In genomic region chr4:40725141-40725540, GRCm38 (mm10) we compare ENCODE assay signal across 8 mouse cellular contexts. TPM values are rescaled to one million over a fixed set of nuclear protein-coding genes. Genes with fewer than 3 reads are reported as not detected.
DNase-seq lines count a peak whose midpoint lies in the region; ATAC-seq lines count a peak whose summit lies in the region.

No protein-coding gene starts in this region.

- no peak overlapping the region for H3K4me2 ChIP-seq in midbrain, embryonic 11.5 days
- peak overlapping the region; percentile 85 for H3K4me2 ChIP-seq in limb, embryonic 13.5 days (replicated peaks)
- H3K4me2 ChIP-seq in stomach, embryonic 16.5 days (ENCODE audit: low read depth, low read length) = peak overlapping the region; percentile 84; the same call in 1 of the 2 replicates

- ATAC-seq in erythroblast, adult 5-6 weeks (replicated peaks; ENCODE audit: low FRiP score, poor library complexity, severe bottlenecking) = no peak
- ATAC-seq in midbrain, embryonic 11.5 days (ENCODE audit: low FRiP score) = no peak
- no peak for ATAC-seq in limb, embryonic 13.5 days (ENCODE audit: low FRiP score, low read depth)
- ATAC-seq in stomach, embryonic 16.5 days (ENCODE audit: insufficient read depth, low FRiP score) = no peak

- H3K4me1 ChIP-seq in erythroblast, embryonic 14.5 days (ENCODE audit: control insufficient read depth) = peaks cover 56% of the 10 kb centered on the region
- peaks cover 42% of the 10 kb centered on the region for H3K4me1 ChIP-seq in midbrain, embryonic 10.5 days
- H3K4me1 ChIP-seq in midbrain, embryonic 11.5 days (ENCODE audit: control insufficient read depth, insufficient read depth, low read length) = peaks cover 19% of the 10 kb centered on the region
- peaks cover 36% of the 10 kb centered on the region for H3K4me1 ChIP-seq in limb, embryonic 13.5 days
- H3K4me1 ChIP-seq in stomach, embryonic 16.5 days (ENCODE audit: control insufficient read depth, insufficient read depth, low read length) = peaks cover 23% of the 10 kb centered on the region

- no peak overlapping the region for H3K27ac ChIP-seq in midbrain, embryonic 10.5 days (replicated peaks)
- H3K27ac ChIP-seq in midbrain, embryonic 11.5 days (ENCODE audit: low read depth, low read length) = no peak overlapping the region
- H3K27ac ChIP-seq in limb, embryonic 13.5 days = no peak overlapping the region
- H3K27ac ChIP-seq in stomach, embryonic 16.5 days (ENCODE audit: low read length) = no peak overlapping the region

- no peaks in the 10 kb centered on the region for H3K27me3 ChIP-seq in erythroblast, embryonic 14.5 days (ENCODE audit: control insufficient read depth)
- H3K27me3 ChIP-seq in midbrain, embryonic 10.5 days (ENCODE audit: low read depth, poor library complexity, severe bottlenecking) = no peaks in the 10 kb centered on the region
- H3K27me3 ChIP-seq in midbrain, embryonic 11.5 days (ENCODE audit: control insufficient read depth, insufficient read depth, low read length) = no peaks in the 10 kb centered on the region
- no peaks in the 10 kb centered on the region for H3K27me3 ChIP-seq in limb, embryonic 13.5 days
- no peaks in the 10 kb centered on the region for H3K27me3 ChIP-seq in stomach, embryonic 16.5 days (ENCODE audit: control insufficient read depth, insufficient read depth, low read length)

- no peaks in the 10 kb centered on the region for H3K9me3 ChIP-seq in erythroblast, embryonic 14.5 days (ENCODE audit: control insufficient read depth, low read length)
- H3K9me3 ChIP-seq in midbrain, embryonic 10.5 days (replicated peaks) = no peaks in the 10 kb centered on the region
- H3K9me3 ChIP-seq in midbrain, embryonic 11.5 days (ENCODE audit: control insufficient read depth, low read length) = no peaks in the 10 kb centered on the region
- no peaks in the 10 kb centered on the region for H3K9me3 ChIP-seq in limb, embryonic 13.5 days
- H3K9me3 ChIP-seq in stomach, embryonic 16.5 days (replicated peaks; ENCODE audit: control insufficient read depth, low read length) = no peaks in the 10 kb centered on the region

- H3K4me3 ChIP-seq in erythroblast, embryonic 14.5 days (replicated peaks) = peak overlapping the region; percentile 16
- peak overlapping the region; percentile 91; the same call in 1 of the 2 replicates for H3K4me3 ChIP-seq in midbrain, embryonic 10.5 days
- H3K4me3 ChIP-seq in midbrain, embryonic 11.5 days (ENCODE audit: low read depth, low read length) = no peak overlapping the region
- H3K4me3 ChIP-seq in limb, embryonic 13.5 days = peak overlapping the region; percentile 90; the same call in 1 of the 2 replicates
- H3K4me3 ChIP-seq in stomach, embryonic 16.5 days (replicated peaks; ENCODE audit: low read length) = peak overlapping the region; percentile 54; the same call in 1 of the 2 replicates

- WGBS in midbrain, embryonic 10.5 days = 90% methylated on average over 7 of the region's 7 CpGs
- 90% methylated on average over 7 of the region's 7 CpGs for WGBS in midbrain, embryonic 11.5 days
- WGBS in limb, embryonic 13.5 days = 83% methylated on average over 7 of the region's 7 CpGs
- 78% methylated on average over 7 of the region's 7 CpGs for WGBS in stomach, embryonic 16.5 days

- no peak overlapping the region for H3K9ac ChIP-seq in midbrain, embryonic 11.5 days (ENCODE audit: low read length)
- peak overlapping the region; percentile 99; the same call in 1 of the 2 replicates for H3K9ac ChIP-seq in limb, embryonic 13.5 days
- H3K9ac ChIP-seq in stomach, embryonic 16.5 days (ENCODE audit: low read length) = no peak overlapping the region

- DNase-seq in midbrain, embryonic 10.5 days (ENCODE audit: low spot score) = no peak
- DNase-seq in midbrain, embryonic 11.5 days (ENCODE audit: low spot score, missing footprints) = no peak
- DNase-seq in embryo, embryonic 10.5 days (ENCODE audit: low spot score) = no peak
- no peak for DNase-seq in thymus, postnatal 25 days

- H3K36me3 ChIP-seq in erythroblast, embryonic 14.5 days (ENCODE audit: control insufficient read depth) = peaks cover 63% of the 10 kb centered on the region
- H3K36me3 ChIP-seq in midbrain, embryonic 10.5 days = peaks cover 62% of the 10 kb centered on the region
- H3K36me3 ChIP-seq in midbrain, embryonic 11.5 days (ENCODE audit: control insufficient read depth, insufficient read depth, low read length) = peaks cover 18% of the 10 kb centered on the region
- H3K36me3 ChIP-seq in limb, embryonic 13.5 days = peaks cover 53% of the 10 kb centered on the region
- peaks cover 24% of the 10 kb centered on the region for H3K36me3 ChIP-seq in stomach, embryonic 16.5 days (ENCODE audit: control insufficient read depth, insufficient read depth, low read length)

RNA-seq across cellular contexts. Expression of gene Dnaja1, which starts 3.2 kb away (rescaled TPM):
- 3.3 and 3.9 TPM in 2 replicates for polyA plus RNA-seq in erythroblast, embryonic 14.5 days (2012)
- total RNA-seq in erythroblast, adult 5-6 weeks (2015; ENCODE audit: low replicate concordance) = 36.1 and 39.5 TPM in 2 replicates
- 45.3 and 78.4 TPM in 2 replicates for total RNA-seq in erythroblast, adult 5-6 weeks (2017; ENCODE audit: low replicate concordance)
- polyA plus RNA-seq in midbrain, embryonic 10.5 days (2016; fragmentation: Nextera tagmentation; extraction: Ambion mirVana) = 617 and 620 TPM in 2 replicates
- polyA plus RNA-seq in midbrain, embryonic 11.5 days (2014; fragmentation: Nextera tagmentation; extraction: Ambion mirVana) = 710 and 762 TPM in 2 replicates
- 449 and 469 TPM in 2 replicates for polyA plus RNA-seq in limb, embryonic 13.5 days (2015; fragmentation: Nextera tagmentation; extraction: Ambion mirVana)
- polyA plus RNA-seq in stomach, embryonic 16.5 days (2015; fragmentation: Nextera tagmentation; extraction: Ambion mirVana) = 300 and 349 TPM in 2 replicates

RNA-seq across cellular contexts. Expression of gene Aptx, which starts 22.1 kb away (rescaled TPM):
- 0.24 and 0.26 TPM in 2 replicates for polyA plus RNA-seq in erythroblast, embryonic 14.5 days (2012)
- total RNA-seq in erythroblast, adult 5-6 weeks (2015; ENCODE audit: low replicate concordance) = 1.2 and 3.6 TPM in 2 replicates
- 1.1 and 1.7 TPM in 2 replicates for total RNA-seq in erythroblast, adult 5-6 weeks (2017; ENCODE audit: low replicate concordance)
- 37.8 and 49.9 TPM in 2 replicates for polyA plus RNA-seq in midbrain, embryonic 10.5 days (2016; fragmentation: Nextera tagmentation; extraction: Ambion mirVana)
- 44.6 and 45.8 TPM in 2 replicates for polyA plus RNA-seq in midbrain, embryonic 11.5 days (2014; fragmentation: Nextera tagmentation; extraction: Ambion mirVana)
- 35.2 and 36.2 TPM in 2 replicates for polyA plus RNA-seq in limb, embryonic 13.5 days (2015; fragmentation: Nextera tagmentation; extraction: Ambion mirVana)
- 24.1 and 24.2 TPM in 2 replicates for polyA plus RNA-seq in stomach, embryonic 16.5 days (2015; fragmentation: Nextera tagmentation; extraction: Ambion mirVana)

RNA-seq across cellular contexts. Expression of gene Smu1, which starts 32.6 kb away (rescaled TPM):
- 0.42 and 0.83 TPM in 2 replicates for polyA plus RNA-seq in erythroblast, embryonic 14.5 days (2012)
- 19.0 and 23.8 TPM in 2 replicates for total RNA-seq in erythroblast, adult 5-6 weeks (2015; ENCODE audit: low replicate concordance)
- 24.4 and 30.8 TPM in 2 replicates for total RNA-seq in erythroblast, adult 5-6 weeks (2017; ENCODE audit: low replicate concordance)
- polyA plus RNA-seq in midbrain, embryonic 10.5 days (2016; fragmentation: Nextera tagmentation; extraction: Ambion mirVana) = 197 and 199 TPM in 2 replicates
- 192 and 194 TPM in 2 replicates for polyA plus RNA-seq in midbrain, embryonic 11.5 days (2014; fragmentation: Nextera tagmentation; extraction: Ambion mirVana)
- polyA plus RNA-seq in limb, embryonic 13.5 days (2015; fragmentation: Nextera tagmentation; extraction: Ambion mirVana) = 160 TPM in 2 replicates
- polyA plus RNA-seq in stomach, embryonic 16.5 days (2015; fragmentation: Nextera tagmentation; extraction: Ambion mirVana) = 128 and 140 TPM in 2 replicates

Comparison
In these comparisons a context has a peak if more than half of its experiments do, and no peak if none do; other contexts are left out.
1. RNA of gene Dnaja1, which starts 3.2 kb away (polyA plus RNA-seq): 710 to 762 TPM in midbrain, embryonic 11.5 days, 617 to 620 TPM in midbrain, embryonic 10.5 days, 449 to 469 TPM in limb, embryonic 13.5 days and 300 to 349 TPM in stomach, embryonic 16.5 days; 3.3 to 3.9 TPM in erythroblast, embryonic 14.5 days; every median in the first group is over 10 times any median in the second.
2. RNA of gene Aptx, which starts 22.1 kb away (polyA plus RNA-seq): 44.6 to 45.8 TPM in midbrain, embryonic 11.5 days, 37.8 to 49.9 TPM in midbrain, embryonic 10.5 days, 35.2 to 36.2 TPM in limb, embryonic 13.5 days and 24.1 to 24.2 TPM in stomach, embryonic 16.5 days; 0.24 to 0.26 TPM in erythroblast, embryonic 14.5 days; every median in the first group is over 10 times any median in the second.
3. RNA of gene Smu1, which starts 32.6 kb away (polyA plus RNA-seq): 197 to 199 TPM in midbrain, embryonic 10.5 days, 192 to 194 TPM in midbrain, embryonic 11.5 days, 160 TPM in limb, embryonic 13.5 days and 128 to 140 TPM in stomach, embryonic 16.5 days; 0.42 to 0.83 TPM in erythroblast, embryonic 14.5 days; every median in the first group is over 10 times any median in the second.